Mouse (Mus musculus): ENCODE data around the gene Olfr148. TPM values are rescaled to one million over a fixed set of nuclear protein-coding genes. Genes with fewer than 3 reads are reported as not detected.

The Olfr148 gene
- polyA plus RNA-seq (2014; fragmentation: Illumina TruSeq; extraction: RNeasy Lipid Tissue Mini Kit (QIAGEN cat#74804); ENCODE audit: low read depth, low replicate concordance), result not detected

GRCm38 (mm10) chr9:39610355-39610754 lies at the start of gene Olfr148:
TSS of gene Olfr148 (plus strand) at chr9:39610655.

GRCm38 (mm10) chr9:39575469-39575868 lies 35.0 kb upstream of the Olfr148 start, which contains the start of gene Olfr959:
TSS of gene Olfr959 (minus strand) at chr9:39575569.

GRCm38 (mm10) chr9:39603999-39604453 lies 6.4 kb upstream of the Olfr148 start, which contains the start of gene AW551984:
TSS of gene AW551984 (minus strand) at chr9:39604403.

GRCm38 (mm10) chr9:39621073-39621472 lies 10.6 kb downstream of the Olfr148 start, which contains the start of gene Olfr960:
TSS of gene Olfr960 (plus strand) at chr9:39621373.

GRCm38 (mm10) chr9:39644785-39645184 lies 34.3 kb downstream of the Olfr148 start, which contains the start of gene Olfr961:
TSS of gene Olfr961 (plus strand) at chr9:39645085.

Other genes with a start within 250 kb of the Olfr148 start
- not detected for gene Olfr951, start 223.2 kb upstream of the Olfr148 start, polyA plus RNA-seq (2014; fragmentation: Illumina TruSeq; extraction: RNeasy Lipid Tissue Mini Kit (QIAGEN cat#74804); ENCODE audit: low read depth, low replicate concordance)
- gene Olfr952, start 183.5 kb upstream of the Olfr148 start, polyA plus RNA-seq (2014; fragmentation: Illumina TruSeq; extraction: RNeasy Lipid Tissue Mini Kit (QIAGEN cat#74804); ENCODE audit: low read depth, low replicate concordance), result not detected
- gene Olfr954, start 154.0 kb upstream of the Olfr148 start, polyA plus RNA-seq (2014; fragmentation: Illumina TruSeq; extraction: RNeasy Lipid Tissue Mini Kit (QIAGEN cat#74804); ENCODE audit: low read depth, low replicate concordance), result not detected
- not detected for gene Olfr955, start 138.7 kb upstream of the Olfr148 start, polyA plus RNA-seq (2014; fragmentation: Illumina TruSeq; extraction: RNeasy Lipid Tissue Mini Kit (QIAGEN cat#74804); ENCODE audit: low read depth, low replicate concordance)
- gene Olfr44, start 116.7 kb upstream of the Olfr148 start, polyA plus RNA-seq (2014; fragmentation: Illumina TruSeq; extraction: RNeasy Lipid Tissue Mini Kit (QIAGEN cat#74804); ENCODE audit: low read depth, low replicate concordance), result not detected
- not detected for gene Olfr957, start 94.8 kb upstream of the Olfr148 start, polyA plus RNA-seq (2014; fragmentation: Illumina TruSeq; extraction: RNeasy Lipid Tissue Mini Kit (QIAGEN cat#74804); ENCODE audit: low read depth, low replicate concordance)
- gene Olfr958, start 56.6 kb upstream of the Olfr148 start, polyA plus RNA-seq (2014; fragmentation: Illumina TruSeq; extraction: RNeasy Lipid Tissue Mini Kit (QIAGEN cat#74804); ENCODE audit: low read depth, low replicate concordance), result not detected
- gene Olfr959, start 35.1 kb upstream of the Olfr148 start, polyA plus RNA-seq (2014; fragmentation: Illumina TruSeq; extraction: RNeasy Lipid Tissue Mini Kit (QIAGEN cat#74804); ENCODE audit: low read depth, low replicate concordance), result not detected
- gene AW551984, start 6.3 kb upstream of the Olfr148 start, polyA plus RNA-seq (2014; fragmentation: Illumina TruSeq; extraction: RNeasy Lipid Tissue Mini Kit (QIAGEN cat#74804); ENCODE audit: low read depth, low replicate concordance), result not detected
- gene Olfr960, start 10.7 kb downstream of the Olfr148 start, polyA plus RNA-seq (2014; fragmentation: Illumina TruSeq; extraction: RNeasy Lipid Tissue Mini Kit (QIAGEN cat#74804); ENCODE audit: low read depth, low replicate concordance), result not detected
- not detected for gene Olfr961, start 34.4 kb downstream of the Olfr148 start, polyA plus RNA-seq (2014; fragmentation: Illumina TruSeq; extraction: RNeasy Lipid Tissue Mini Kit (QIAGEN cat#74804); ENCODE audit: low read depth, low replicate concordance)
- gene Olfr963, start 56.5 kb downstream of the Olfr148 start, polyA plus RNA-seq (2014; fragmentation: Illumina TruSeq; extraction: RNeasy Lipid Tissue Mini Kit (QIAGEN cat#74804); ENCODE audit: low read depth, low replicate concordance), result not detected
- gene Olfr149, start 96.5 kb downstream of the Olfr148 start, polyA plus RNA-seq (2014; fragmentation: Illumina TruSeq; extraction: RNeasy Lipid Tissue Mini Kit (QIAGEN cat#74804); ENCODE audit: low read depth, low replicate concordance), result not detected
- not detected for gene Olfr965, start 100.7 kb downstream of the Olfr148 start, polyA plus RNA-seq (2014; fragmentation: Illumina TruSeq; extraction: RNeasy Lipid Tissue Mini Kit (QIAGEN cat#74804); ENCODE audit: low read depth, low replicate concordance)
- not detected for gene Olfr150, start 120.3 kb downstream of the Olfr148 start, polyA plus RNA-seq (2014; fragmentation: Illumina TruSeq; extraction: RNeasy Lipid Tissue Mini Kit (QIAGEN cat#74804); ENCODE audit: low read depth, low replicate concordance)
- gene Olfr967, start 135.6 kb downstream of the Olfr148 start, polyA plus RNA-seq (2014; fragmentation: Illumina TruSeq; extraction: RNeasy Lipid Tissue Mini Kit (QIAGEN cat#74804); ENCODE audit: low read depth, low replicate concordance), result not detected
- gene Olfr968, start 172.6 kb downstream of the Olfr148 start, polyA plus RNA-seq (2014; fragmentation: Illumina TruSeq; extraction: RNeasy Lipid Tissue Mini Kit (QIAGEN cat#74804); ENCODE audit: low read depth, low replicate concordance), result not detected
- gene Olfr969, start 180.3 kb downstream of the Olfr148 start, polyA plus RNA-seq (2014; fragmentation: Illumina TruSeq; extraction: RNeasy Lipid Tissue Mini Kit (QIAGEN cat#74804); ENCODE audit: low read depth, low replicate concordance), result not detected
- gene Olfr970, start 198.2 kb downstream of the Olfr148 start, polyA plus RNA-seq (2014; fragmentation: Illumina TruSeq; extraction: RNeasy Lipid Tissue Mini Kit (QIAGEN cat#74804); ENCODE audit: low read depth, low replicate concordance), result not detected
- gene Olfr971, start 226.2 kb downstream of the Olfr148 start, polyA plus RNA-seq (2014; fragmentation: Illumina TruSeq; extraction: RNeasy Lipid Tissue Mini Kit (QIAGEN cat#74804); ENCODE audit: low read depth, low replicate concordance), result not detected